Mouse (Mus musculus): ENCODE results near the gene Plxna1. TPM values are rescaled to one million over a fixed set of nuclear protein-coding genes. Genes with fewer than 3 reads are reported as not detected.

Gene Plxna1
- polyA plus RNA-seq, 1 experiment from 2014 or later = 21.6 TPM

- Histone ChIP-seq H3K36me3 (ENCODE audit: control insufficient read depth, insufficient read depth, low read length) (peaks cover 25% of the 10 kb centered on the region), H3K9ac (ENCODE audit: low read depth, low read length) (no peak overlapping the region)
These were observed 17.0 kb downstream of the Plxna1 start for GRCm38 (mm10) chr6:89345486-89345785.

GRCm38 (mm10) chr6:89344613-89345485 is 17.6 kb downstream of the Plxna1 start:
- Histone ChIP-seq H3K9ac (ENCODE audit: low read depth, low read length) (0 out of 2 replicates have a peak overlapping the region, but pooled peaks have one; percentile 4), H3K4me1 (ENCODE audit: control insufficient read depth, insufficient read depth, low read depth, low read length) (peaks cover 18% of the 10 kb centered on the region), H3K9me3 (ENCODE audit: control insufficient read depth, low read length) (no peaks in the 10 kb centered on the region), H3K36me3 (ENCODE audit: control insufficient read depth, insufficient read depth, low read length) (peaks cover 26% of the 10 kb centered on the region), H3K4me3 (ENCODE audit: low read length) (no peak overlapping the region), H3K27me3 (replicated peaks; ENCODE audit: control insufficient read depth, insufficient read depth, low read length) (no peaks in the 10 kb centered on the region), H3K4me2 (ENCODE audit: low read length) (no peak overlapping the region), H3K27ac (ENCODE audit: low read depth, low read length) (peak overlapping the region; percentile 8; the same call in 1 of the 2 replicates)
- peak; percentile 60 for ATAC-seq
- 42% methylated on average over 10 of the region's 10 CpGs for WGBS

More at GRCm38 (mm10) chr6:89345486-89345785, 17.0 kb downstream of the Plxna1 start:
- Histone ChIP-seq H3K9me3 (ENCODE audit: control insufficient read depth, low read length) (no peaks in the 10 kb centered on the region), H3K4me2 (ENCODE audit: low read length) (no peak overlapping the region), H3K4me1 (ENCODE audit: control insufficient read depth, insufficient read depth, low read depth, low read length) (peaks cover 24% of the 10 kb centered on the region), H3K4me3 (ENCODE audit: low read length) (no peak overlapping the region), H3K27me3 (replicated peaks; ENCODE audit: control insufficient read depth, insufficient read depth, low read length) (no peaks in the 10 kb centered on the region), H3K27ac (ENCODE audit: low read depth, low read length) (0 out of 2 replicates have a peak overlapping the region, but pooled peaks have one; percentile 20)
- no peak for ATAC-seq
- WGBS = 83% methylated on average over 3 of the region's 3 CpGs

GRCm38 (mm10) chr6:89341981-89342380 is 20.4 kb downstream of the Plxna1 start:
- Histone ChIP-seq H3K27ac (ENCODE audit: low read depth, low read length) (no peak overlapping the region), H3K4me2 (ENCODE audit: low read length) (no peak overlapping the region), H3K9ac (ENCODE audit: low read depth, low read length) (no peak overlapping the region), H3K4me3 (ENCODE audit: low read length) (no peak overlapping the region), H3K27me3 (replicated peaks; ENCODE audit: control insufficient read depth, insufficient read depth, low read length) (no peaks in the 10 kb centered on the region), H3K36me3 (ENCODE audit: control insufficient read depth, insufficient read depth, low read length) (peaks cover 41% of the 10 kb centered on the region), H3K9me3 (ENCODE audit: control insufficient read depth, low read length) (no peaks in the 10 kb centered on the region), H3K4me1 (ENCODE audit: control insufficient read depth, insufficient read depth, low read depth, low read length) (peaks cover 20% of the 10 kb centered on the region)
- 94% methylated on average over 4 of the region's 4 CpGs for WGBS
- no peak for ATAC-seq

GRCm38 (mm10) chr6:89339447-89339846 is 23.0 kb downstream of the Plxna1 start:
- 81% methylated on average over 2 of the region's 2 CpGs for whole genome bisulfite sequencing
- peak; percentile 82 for ATAC-seq
- H3K4me1 ChIP-seq (ENCODE audit: control insufficient read depth, insufficient read depth, low read depth, low read length) = peaks cover 11% of the 10 kb centered on the region
- no peak overlapping the region for H3K4me2 ChIP-seq (ENCODE audit: low read length)
- H3K4me3 ChIP-seq (ENCODE audit: low read length) = no peak overlapping the region
- H3K9ac ChIP-seq (ENCODE audit: low read depth, low read length) = no peak overlapping the region
- H3K36me3 ChIP-seq (ENCODE audit: control insufficient read depth, insufficient read depth, low read length) = peaks cover 47% of the 10 kb centered on the region
- H3K27ac ChIP-seq (ENCODE audit: low read depth, low read length) = no peak overlapping the region
- H3K9me3 ChIP-seq (ENCODE audit: control insufficient read depth, low read length) = no peaks in the 10 kb centered on the region
- no peaks in the 10 kb centered on the region for H3K27me3 ChIP-seq (replicated peaks; ENCODE audit: control insufficient read depth, insufficient read depth, low read length)

GRCm38 (mm10) chr6:89338733-89339132 is 23.7 kb downstream of the Plxna1 start:
- Histone ChIP-seq H3K9me3 (ENCODE audit: control insufficient read depth, low read length) (no peaks in the 10 kb centered on the region), H3K4me1 (ENCODE audit: control insufficient read depth, insufficient read depth, low read depth, low read length) (peaks cover 14% of the 10 kb centered on the region), H3K27ac (ENCODE audit: low read depth, low read length) (no peak overlapping the region), H3K36me3 (ENCODE audit: control insufficient read depth, insufficient read depth, low read length) (peaks cover 49% of the 10 kb centered on the region), H3K4me3 (ENCODE audit: low read length) (no peak overlapping the region), H3K27me3 (replicated peaks; ENCODE audit: control insufficient read depth, insufficient read depth, low read length) (no peaks in the 10 kb centered on the region), H3K4me2 (ENCODE audit: low read length) (no peak overlapping the region), H3K9ac (ENCODE audit: low read depth, low read length) (no peak overlapping the region)
- ATAC-seq = no peak
- 92% methylated on average over 8 of the region's 8 CpGs for WGBS

GRCm38 (mm10) chr6:89337574-89337973 is 24.8 kb downstream of the Plxna1 start:
- no peak overlapping the region for H3K4me2 ChIP-seq (ENCODE audit: low read length)
- no peaks in the 10 kb centered on the region for H3K27me3 ChIP-seq (replicated peaks; ENCODE audit: control insufficient read depth, insufficient read depth, low read length)
- no peak overlapping the region for H3K4me3 ChIP-seq (ENCODE audit: low read length)
- H3K9ac ChIP-seq (ENCODE audit: low read depth, low read length) = no peak overlapping the region
- peaks cover 18% of the 10 kb centered on the region for H3K4me1 ChIP-seq (ENCODE audit: control insufficient read depth, insufficient read depth, low read depth, low read length)
- ATAC-seq = no peak
- WGBS = 77% methylated on average over 9 of the region's 9 CpGs
- no peaks in the 10 kb centered on the region for H3K9me3 ChIP-seq (ENCODE audit: control insufficient read depth, low read length)
- peaks cover 55% of the 10 kb centered on the region for H3K36me3 ChIP-seq (ENCODE audit: control insufficient read depth, insufficient read depth, low read length)
- H3K27ac ChIP-seq (ENCODE audit: low read depth, low read length) = no peak overlapping the region

GRCm38 (mm10) chr6:89333964-89334702 is 28.3 kb downstream of the Plxna1 start:
- peak; percentile 81 for ATAC-seq
- Histone ChIP-seq H3K27ac (ENCODE audit: low read depth, low read length) (peak overlapping the region; percentile 56; the same call in 1 of the 2 replicates), H3K36me3 (ENCODE audit: control insufficient read depth, insufficient read depth, low read length) (peaks cover 59% of the 10 kb centered on the region), H3K9me3 (ENCODE audit: control insufficient read depth, low read length) (no peaks in the 10 kb centered on the region), H3K4me2 (ENCODE audit: low read length) (no peak overlapping the region), H3K4me3 (ENCODE audit: low read length) (no peak overlapping the region), H3K27me3 (replicated peaks; ENCODE audit: control insufficient read depth, insufficient read depth, low read length) (no peaks in the 10 kb centered on the region), H3K9ac (ENCODE audit: low read depth, low read length) (no peak overlapping the region), H3K4me1 (ENCODE audit: control insufficient read depth, insufficient read depth, low read depth, low read length) (peaks cover 15% of the 10 kb centered on the region)
- 35% methylated on average over 12 of the region's 12 CpGs for WGBS

GRCm38 (mm10) chr6:89330957-89331356 is 31.5 kb downstream of the Plxna1 start:
- no peak overlapping the region for H3K9ac ChIP-seq (ENCODE audit: low read depth, low read length)
- H3K27me3 ChIP-seq (replicated peaks; ENCODE audit: control insufficient read depth, insufficient read depth, low read length) = no peaks in the 10 kb centered on the region
- no peak overlapping the region for H3K27ac ChIP-seq (ENCODE audit: low read depth, low read length)
- no peak overlapping the region for H3K4me2 ChIP-seq (ENCODE audit: low read length)
- H3K9me3 ChIP-seq (ENCODE audit: control insufficient read depth, low read length) = no peaks in the 10 kb centered on the region
- H3K36me3 ChIP-seq (ENCODE audit: control insufficient read depth, insufficient read depth, low read length) = peaks cover 42% of the 10 kb centered on the region
- WGBS = 94% methylated on average over 10 of the region's 10 CpGs
- H3K4me1 ChIP-seq (ENCODE audit: control insufficient read depth, insufficient read depth, low read depth, low read length) = peaks cover 15% of the 10 kb centered on the region
- no peak for ATAC-seq
- H3K4me3 ChIP-seq (ENCODE audit: low read length) = no peak overlapping the region

GRCm38 (mm10) chr6:89328634-89329033 is 33.8 kb downstream of the Plxna1 start:
- peaks cover 38% of the 10 kb centered on the region for H3K36me3 ChIP-seq (ENCODE audit: control insufficient read depth, insufficient read depth, low read length)
- no peak overlapping the region for H3K4me2 ChIP-seq (ENCODE audit: low read length)
- no peak for ATAC-seq
- peaks cover 3% of the 10 kb centered on the region; the same call in 1 of the 2 replicates for H3K4me1 ChIP-seq (ENCODE audit: control insufficient read depth, insufficient read depth, low read depth, low read length)
- H3K4me3 ChIP-seq (ENCODE audit: low read length) = no peak overlapping the region
- H3K27me3 ChIP-seq (replicated peaks; ENCODE audit: control insufficient read depth, insufficient read depth, low read length) = no peaks in the 10 kb centered on the region
- no peak overlapping the region for H3K27ac ChIP-seq (ENCODE audit: low read depth, low read length)
- H3K9me3 ChIP-seq (ENCODE audit: control insufficient read depth, low read length) = no peaks in the 10 kb centered on the region
- 76% methylated on average over 4 of the region's 4 CpGs for WGBS
- no peak overlapping the region for H3K9ac ChIP-seq (ENCODE audit: low read depth, low read length)

Data from hindbrain, embryonic 16.5 days (tissue).